Mouse (Mus musculus) left cerebral cortex, adult 18-20 months (tissue): ENCODE measurements around the gene Gpr137c. TPM values are rescaled to one million over a fixed set of nuclear protein-coding genes. Genes with fewer than 3 reads are reported as not detected.

ENCODE experiments used
- DNase-seq, 2 experiments: peaks; one replicate each; pipeline ENCODE4 v3.0.0; 2021 to 2022; ENCODE audit warnings: low spot score in 2 of 2, mixed read lengths in 1 of 2
- total RNA-seq, 2 experiments: library from RNA; stranded (reverse); gene quantifications; 2 replicates each; pipeline ENCODE4 v1.2.3; 2021

The Gpr137c gene
- total RNA-seq, 2 experiments from 2014 or later = 30.8 to 33.9 TPM

DNA sequence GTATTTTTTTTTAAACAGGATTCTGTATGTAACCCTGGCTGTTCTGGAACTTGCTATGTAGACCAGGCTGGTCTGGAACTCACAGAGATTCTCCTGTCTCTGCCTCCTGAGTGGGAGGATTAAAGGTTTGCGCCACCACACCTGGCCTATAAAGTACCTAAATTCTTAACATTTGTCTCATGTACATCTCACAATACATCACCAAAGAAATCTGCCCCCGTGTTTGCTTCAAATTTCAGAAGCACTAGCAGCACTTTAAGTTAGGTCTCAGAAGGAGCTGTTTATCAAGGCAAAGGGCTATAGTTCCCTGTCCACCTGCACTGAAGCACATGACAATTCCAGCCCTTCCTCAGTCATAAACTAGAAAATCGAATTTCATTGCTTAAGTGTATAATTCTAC, 62.5 kb downstream of the Gpr137c start:
- DNase-seq = no peak

- DNase-seq = no peak
Observed at GRCm38 (mm10) chr14:45291608-45292007, 72.1 kb downstream of the Gpr137c start.

GRCm38 (mm10) chr14:45303939-45304338, 84.4 kb downstream of the Gpr137c start:
- DNase-seq = no peak

GRCm38 (mm10) chr14:45304389-45304788, 84.9 kb downstream of the Gpr137c start:
- no peak for DNase-seq

DNA sequence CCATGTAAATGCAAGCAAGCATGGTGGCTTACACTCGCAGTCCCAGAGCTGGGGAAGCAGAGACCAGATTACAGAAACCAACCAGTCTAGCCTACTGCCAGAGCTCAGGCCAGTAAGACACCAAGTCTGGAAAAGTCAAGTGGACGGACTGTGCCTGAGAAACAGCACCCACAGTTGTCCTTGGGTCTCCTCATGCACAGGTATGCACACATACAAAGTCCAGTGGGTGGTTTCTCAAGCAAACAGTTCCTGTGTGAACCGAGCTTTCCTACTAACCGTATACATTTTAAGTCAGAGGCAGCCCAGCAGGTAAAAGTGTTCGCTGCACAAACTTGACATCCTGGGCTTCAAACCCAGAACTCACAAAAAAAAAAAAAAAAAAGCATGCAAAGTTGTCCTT, 86.3 kb downstream of the Gpr137c start:
- DNase-seq = no peak

DNA sequence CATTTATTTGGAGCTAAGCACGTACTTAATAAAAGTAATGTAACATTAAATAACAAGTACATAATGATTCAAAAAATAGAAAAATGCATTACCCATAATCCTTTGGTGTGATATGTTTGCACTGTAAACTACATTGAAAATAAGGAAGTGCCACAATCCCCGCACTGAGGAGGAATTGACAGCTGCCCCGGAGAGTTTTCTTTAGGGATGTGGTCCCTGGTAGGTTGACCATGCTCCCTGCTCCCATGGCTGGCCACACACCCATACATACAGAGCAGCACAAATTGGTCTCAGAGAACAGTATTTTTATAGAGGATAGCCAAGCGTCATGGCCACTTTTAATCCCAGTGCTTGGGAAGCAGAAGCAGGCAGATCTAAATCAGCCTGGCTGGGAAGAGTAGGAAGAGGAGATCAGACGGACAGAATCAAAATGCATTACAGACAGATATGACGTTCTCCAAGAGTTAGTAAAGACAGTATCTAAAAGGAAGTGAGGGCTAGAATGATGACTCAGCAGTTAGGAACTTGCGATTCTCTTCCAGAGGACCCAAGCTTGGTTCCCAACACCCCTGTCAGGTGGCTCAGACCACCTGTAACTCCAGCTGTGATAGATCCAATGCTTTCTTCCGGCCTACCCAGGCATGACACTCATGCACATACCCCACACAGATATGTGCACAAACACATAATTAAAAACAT, 88.3 kb downstream of the Gpr137c start:
- DNase-seq = no peak

DNA sequence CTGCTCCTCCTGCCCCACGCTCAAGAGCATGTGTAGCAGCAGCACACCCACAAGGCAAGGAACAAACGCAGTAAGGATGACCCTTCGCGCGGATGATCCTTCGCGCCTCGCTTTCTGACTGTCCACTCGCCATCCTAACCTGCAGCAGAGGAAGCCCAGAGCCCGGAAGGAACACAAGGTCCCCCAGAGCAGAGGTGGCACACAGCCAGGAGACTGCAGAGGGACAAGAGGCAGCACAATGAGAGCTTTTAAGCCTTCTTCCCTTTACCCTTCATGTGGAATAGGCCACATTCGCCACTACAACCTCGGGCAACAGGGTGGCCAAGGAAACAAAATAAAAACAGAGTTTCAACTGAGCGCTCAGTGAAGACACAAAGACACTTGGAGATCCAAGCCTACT, 90.1 kb downstream of the Gpr137c start:
- DNase-seq = no peak

- no peak for DNase-seq
Observed at GRCm38 (mm10) chr14:45310101-45310500, 90.6 kb downstream of the Gpr137c start.

DNA sequence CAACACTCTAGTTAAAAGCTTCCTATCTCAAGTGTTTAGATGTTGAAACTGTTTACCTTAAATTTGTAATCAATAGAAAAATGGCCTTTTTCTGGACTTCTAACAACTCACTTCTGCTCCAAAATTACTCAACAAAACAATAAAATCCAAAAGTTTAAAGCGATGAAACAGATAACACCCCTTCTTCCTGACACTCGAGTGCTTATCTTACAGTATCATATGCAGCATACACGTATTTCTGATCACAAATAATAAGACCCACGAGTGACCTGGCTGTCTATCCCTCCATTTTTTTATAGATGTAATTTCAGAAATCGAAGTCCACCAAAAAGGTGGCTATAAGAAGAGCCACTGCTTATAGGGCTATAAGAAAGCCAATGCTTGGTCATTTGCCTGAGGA, 97.4 kb downstream of the Gpr137c start:
- DNase-seq = no peak

DNA sequence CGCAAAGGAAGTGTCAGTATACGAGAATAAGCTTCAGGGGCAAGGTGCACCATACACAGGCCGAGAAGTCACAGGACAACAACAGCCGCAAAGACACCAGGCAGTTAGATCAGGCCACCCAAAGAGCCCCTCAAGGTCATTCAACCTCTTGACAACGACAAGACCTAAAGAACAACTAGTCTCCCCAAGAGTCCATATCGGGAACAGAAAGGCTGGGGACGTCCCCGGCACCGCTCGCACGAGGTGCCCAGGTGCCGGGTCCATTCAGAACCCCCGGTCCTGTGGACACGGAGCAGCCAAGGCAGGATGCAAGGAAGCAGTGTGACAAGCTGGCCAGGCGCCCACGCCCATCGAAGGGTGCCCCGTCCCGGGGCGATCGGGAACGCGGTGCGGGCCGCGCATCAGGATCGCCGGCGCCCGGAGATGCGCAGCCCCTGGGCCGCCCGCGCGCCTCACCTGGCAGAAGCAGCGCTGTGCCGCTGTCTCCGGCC, 98.4 kb downstream of the Gpr137c start:
- no peak for DNase-seq

DNA sequence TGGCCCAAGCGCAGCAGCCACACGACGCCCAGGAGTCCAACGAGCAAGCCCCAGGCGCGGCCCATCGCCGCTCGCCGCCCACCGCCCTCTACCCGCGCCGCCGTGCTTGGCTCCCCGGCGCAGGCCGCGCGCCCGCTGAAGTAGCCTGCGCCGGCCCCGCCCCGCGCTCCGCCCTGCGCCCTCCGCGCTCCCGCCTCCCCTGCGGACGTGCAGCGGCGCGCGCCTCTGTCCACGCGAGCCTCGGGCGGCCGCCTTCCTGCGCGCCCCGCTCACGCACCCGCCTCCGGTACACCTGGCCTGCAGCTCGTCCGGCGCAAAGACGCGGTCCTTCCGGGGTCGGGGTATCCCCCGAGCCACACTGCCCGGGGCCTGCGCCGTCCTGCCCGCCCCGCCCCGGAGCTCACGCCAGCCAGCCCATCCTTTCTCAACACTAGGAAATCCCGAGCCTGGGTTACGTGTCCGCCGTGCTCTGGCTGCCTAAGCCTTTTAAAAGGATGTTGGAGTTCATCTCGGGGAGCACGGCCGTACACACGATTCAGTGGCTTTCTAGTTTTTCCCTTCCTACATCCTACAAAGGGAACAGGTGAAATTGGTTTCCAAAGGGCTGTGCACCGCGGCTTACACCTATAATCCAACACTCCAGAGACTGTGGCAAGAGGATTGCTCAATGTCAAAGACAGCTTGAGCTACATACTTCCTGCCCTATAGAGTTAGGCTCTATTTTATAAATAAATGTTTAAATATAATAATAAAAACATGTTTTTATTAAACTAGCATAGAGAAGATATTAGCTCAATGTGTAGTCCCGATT, 99.1 kb downstream of the Gpr137c start, which contains the start of gene Ero1l:
Ero1l (minus strand) TSS at position 346 of the 811 bp plus-strand sequence.
- peak; percentile 75 to 89 for DNase-seq

GRCm38 (mm10) chr14:45319237-45319610, 99.7 kb downstream of the Gpr137c start:
- no peak for DNase-seq

DNA sequence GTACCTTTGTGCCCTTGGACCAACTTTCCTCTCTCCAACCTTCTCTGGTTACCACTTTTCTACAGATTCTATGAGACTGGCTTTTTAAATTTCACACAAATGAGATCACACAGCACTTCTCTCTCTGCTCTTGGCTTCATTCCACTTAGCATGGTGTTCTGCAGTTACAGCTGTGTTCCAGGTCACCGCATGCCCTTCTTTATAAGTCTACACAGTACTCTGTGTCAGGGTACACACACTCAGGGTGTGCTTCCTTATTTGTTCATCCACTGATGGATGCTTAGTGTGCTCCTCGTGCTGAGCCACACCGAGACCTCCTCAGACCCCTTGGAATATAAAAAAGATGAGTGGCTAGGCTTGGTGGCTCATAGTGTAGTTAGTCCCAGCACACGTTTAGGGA, 100.6 kb downstream of the Gpr137c start:
- no peak for DNase-seq

GRCm38 (mm10) chr14:45321067-45321466, 101.5 kb downstream of the Gpr137c start:
- no peak for DNase-seq

DNA sequence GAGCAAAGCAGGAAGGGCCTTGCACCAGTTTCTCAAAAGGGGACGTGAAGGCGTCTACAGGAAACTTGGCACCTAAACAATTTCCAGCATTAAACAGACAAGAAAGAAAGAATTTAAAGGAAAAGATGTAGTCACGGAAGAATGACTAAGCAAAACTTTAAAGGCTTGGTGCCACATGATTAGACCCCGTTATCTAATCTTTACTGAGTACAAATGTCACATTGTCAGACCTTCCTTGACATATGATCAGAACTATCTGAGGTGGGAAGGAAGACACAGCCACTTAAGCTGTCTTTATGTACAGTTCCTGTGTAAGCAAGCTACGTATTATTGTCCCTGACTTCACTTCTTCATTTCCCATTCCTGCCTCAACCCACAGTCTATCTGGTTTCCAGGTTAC, 102.1 kb downstream of the Gpr137c start:
- DNase-seq = no peak

GRCm38 (mm10) chr14:45322450-45322849, 102.9 kb downstream of the Gpr137c start:
- no peak for DNase-seq

GRCm38 (mm10) chr14:45323320-45323719, 103.8 kb downstream of the Gpr137c start:
- no peak for DNase-seq

GRCm38 (mm10) chr14:45325471-45325870, 106.0 kb downstream of the Gpr137c start:
- DNase-seq = no peak

GRCm38 (mm10) chr14:45328072-45328713, 108.7 kb downstream of the Gpr137c start:
- DNase-seq = no peak

DNA sequence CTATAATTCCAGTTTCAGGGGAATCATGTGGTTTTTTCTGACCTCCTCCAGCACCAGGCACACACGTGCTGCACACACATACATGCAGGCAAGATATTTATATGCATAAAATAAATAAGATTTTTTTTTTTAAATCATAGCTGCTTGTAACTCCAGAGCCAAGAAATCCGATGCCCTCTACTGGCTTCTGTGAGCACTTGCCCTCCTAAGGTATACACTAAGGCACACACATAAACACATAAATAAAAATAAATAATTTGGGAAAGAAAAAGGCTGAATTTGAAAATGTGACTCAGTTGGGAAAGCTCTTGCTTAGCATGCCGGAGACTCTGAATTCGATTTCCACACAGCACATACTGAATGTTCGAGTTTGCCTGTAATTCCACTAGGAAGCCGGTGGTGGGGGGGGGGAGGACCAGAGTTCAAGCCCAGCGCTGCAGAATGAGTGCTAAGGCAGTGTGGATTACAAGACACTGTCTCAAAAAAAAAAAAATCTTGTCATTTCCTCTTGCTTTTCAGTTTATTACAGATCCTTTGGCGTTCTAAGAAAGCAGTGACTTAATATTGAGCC, 109.6 kb downstream of the Gpr137c start:
- DNase-seq = no peak

- peak; percentile 83 to 91 for DNase-seq
Observed at GRCm38 (mm10) chr14:45329589-45330181, 110.2 kb downstream of the Gpr137c start, which contains the start of gene Psmc6. Gene Psmc6, plus strand, starts transcription at chr14:45329788.
